Mouse (Mus musculus): Measurements from ENCODE around the gene Fam234b.

The Fam234b gene

DNA sequence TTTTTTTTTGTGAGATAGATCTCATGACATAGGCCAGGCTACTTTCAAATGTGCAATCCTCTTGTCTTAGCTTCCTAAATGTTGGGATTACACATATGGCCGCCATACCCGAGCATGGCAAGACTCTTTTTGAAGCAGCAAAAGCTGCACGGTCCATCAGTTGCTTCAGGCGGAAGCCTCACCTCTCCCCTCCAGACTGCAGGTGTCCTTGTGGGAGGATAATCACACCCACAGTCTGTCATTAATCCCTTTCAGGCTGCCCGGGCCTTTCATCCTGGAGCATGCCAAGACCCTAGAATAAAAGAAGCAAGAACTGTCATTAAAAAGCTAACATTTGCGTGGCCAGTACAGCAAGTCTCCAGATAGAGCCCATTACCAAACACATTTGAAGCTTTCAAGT is 71.8 kb downstream of the Fam234b start:
- no peak for DNase-seq (ENCODE audit: low read depth)

DNA sequence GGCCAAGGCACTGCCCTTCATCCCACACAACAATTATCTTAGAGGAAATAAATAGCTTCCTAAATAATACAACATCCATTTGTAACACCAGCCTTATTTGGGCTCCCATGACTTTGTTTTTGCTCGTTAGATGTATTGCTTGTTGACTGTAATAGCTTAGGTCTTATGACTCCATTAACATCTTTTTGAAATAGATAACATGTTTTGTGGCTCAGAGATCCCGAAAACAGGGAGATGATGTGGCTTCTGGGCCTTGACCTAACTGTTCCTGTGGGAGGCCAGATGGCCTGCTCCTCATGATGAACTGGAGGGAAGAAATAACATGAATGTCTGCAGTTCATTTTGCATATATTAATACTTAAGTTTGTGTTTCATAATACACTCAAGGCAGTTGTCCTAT is 74.0 kb downstream of the Fam234b start:
- no peak for DNase-seq (ENCODE audit: low read depth)

DNA sequence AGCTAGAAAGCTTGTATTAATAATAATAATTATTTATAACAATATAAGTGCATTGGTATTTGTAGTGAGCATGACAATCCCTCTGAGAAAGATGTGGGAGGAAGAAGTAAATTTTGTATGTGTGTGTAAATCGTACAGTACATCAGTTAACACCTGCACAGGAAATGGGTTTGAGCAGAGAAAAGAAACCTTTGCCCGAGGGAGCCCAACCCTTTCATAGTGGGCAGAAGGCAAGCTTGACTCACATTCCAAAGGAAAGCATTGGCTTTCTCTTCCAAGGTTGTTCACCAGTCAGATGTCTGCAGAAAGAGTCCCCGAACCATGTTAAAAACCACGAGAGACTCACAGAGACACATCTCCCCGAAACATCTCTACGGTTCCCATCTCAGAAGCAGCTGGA is 75.3 kb downstream of the Fam234b start:
- no peak for DNase-seq (ENCODE audit: low read depth)

DNA sequence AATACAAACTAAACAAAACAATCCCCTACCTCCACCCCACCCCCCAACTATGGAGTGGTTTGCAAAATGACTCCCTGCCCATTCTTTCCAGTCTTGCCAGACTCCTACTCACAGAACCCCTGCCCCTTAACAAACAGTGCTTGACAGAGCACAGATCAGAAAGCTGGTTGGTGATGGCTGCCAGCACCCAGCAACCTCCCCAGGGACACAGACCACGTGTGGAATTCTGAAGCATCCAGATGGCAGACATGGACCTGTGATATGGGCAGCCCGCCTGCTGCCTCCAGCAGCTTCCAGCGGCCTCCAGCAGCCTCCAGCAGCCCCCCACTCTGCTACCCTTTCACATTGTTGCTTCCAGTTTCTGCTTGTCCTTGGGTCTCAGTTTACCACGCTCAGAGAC is 77.5 kb downstream of the Fam234b start:
- DNase-seq (ENCODE audit: low read depth) = no peak

DNA sequence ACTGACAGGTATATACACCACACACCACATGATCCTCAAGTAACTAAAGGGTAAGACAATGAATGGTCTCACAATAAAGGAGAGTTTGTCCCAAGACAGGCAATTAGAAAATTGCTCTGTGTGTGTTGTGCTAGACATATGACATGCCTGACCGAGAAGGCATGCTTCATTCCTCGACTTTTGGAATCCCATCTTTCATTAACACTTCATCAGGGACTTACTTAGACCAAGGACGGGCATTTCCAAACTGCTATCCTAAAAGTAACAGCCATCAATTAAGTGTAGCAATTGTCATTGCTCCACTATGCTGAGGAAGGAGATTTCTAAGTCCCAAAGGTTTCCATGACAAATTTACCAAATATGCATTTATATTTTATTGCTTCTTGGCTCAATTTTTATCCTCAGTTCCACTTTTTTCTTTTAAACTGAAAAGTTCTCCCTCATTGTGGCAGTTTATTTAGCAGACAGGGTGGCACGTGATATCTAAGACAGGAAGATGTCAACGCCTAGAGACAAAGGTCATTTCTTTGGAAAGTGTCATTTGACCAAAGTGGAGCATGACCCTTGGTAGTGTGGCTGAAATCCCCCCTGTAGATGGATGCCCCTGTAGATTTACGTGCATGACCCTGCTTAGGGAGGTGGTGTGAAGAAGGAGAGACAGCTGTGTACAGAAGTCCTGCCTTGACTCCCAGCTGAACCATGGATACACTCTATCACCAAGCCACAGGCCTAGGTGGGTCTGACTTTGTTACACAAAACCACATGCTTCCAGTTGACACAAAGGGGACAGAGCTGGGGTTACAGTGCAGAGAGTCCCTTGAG is 78.9 kb downstream of the Fam234b start:
- no peak for DNase-seq (ENCODE audit: low read depth)

DNA sequence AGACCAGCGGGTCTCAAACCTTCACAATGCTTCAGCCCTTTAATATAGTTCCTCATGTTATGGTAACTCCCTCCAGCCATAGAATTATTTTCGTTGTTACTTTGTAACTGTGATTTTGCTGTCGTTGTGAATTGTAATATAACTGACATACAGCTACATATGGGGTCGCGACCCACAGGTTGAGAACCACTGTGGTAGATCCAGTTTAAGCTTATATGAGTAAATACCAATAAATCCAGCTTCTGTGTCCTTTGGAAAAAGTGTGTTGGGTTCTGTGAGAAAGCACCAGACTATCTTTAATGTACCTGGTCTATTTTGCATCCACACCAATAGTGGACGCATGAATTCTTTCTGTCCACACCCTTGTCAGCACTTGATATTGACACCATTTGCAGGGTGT is 80.5 kb downstream of the Fam234b start:
- no peak for DNase-seq (ENCODE audit: low read depth)

DNA sequence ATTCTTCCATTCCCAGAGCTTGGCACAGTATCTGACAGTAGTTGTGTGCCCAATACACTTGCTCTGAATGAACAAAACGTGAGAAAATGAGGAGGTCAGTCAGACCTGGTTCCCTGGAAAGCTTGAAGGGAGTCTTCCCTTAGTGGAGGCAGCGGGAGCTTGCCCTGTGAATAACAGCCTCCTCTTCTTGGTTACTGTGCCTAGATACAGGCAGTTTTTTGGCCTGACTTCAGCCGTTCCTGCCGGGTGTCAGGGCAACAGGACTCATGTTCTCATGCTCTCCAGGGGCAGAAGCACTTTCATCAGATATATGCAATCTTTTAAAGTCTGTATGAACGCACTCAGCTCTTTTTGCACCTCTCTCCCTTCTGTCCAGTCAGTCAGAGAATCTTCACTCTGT is 81.5 kb downstream of the Fam234b start:
- DNase-seq (ENCODE audit: low read depth) = no peak

DNA sequence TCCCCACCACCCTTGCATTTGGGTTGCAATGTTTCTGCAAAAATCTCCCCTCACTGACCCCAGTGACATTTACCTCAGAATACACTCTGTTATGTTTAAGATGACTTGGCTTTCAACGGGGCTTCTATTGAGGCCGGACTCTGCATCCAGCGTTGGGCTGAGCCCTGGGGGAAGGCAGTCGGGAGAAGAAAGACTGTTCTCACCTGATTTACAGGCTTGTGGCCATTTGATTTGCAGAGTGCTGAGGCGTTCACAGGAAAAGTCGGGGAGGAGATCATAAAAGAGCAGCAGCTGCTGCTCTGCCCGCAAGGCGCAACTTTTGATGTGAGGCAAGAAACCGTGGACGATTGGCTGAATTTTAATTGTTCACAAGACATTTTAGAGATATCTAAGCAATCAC is 82.1 kb downstream of the Fam234b start:
- DNase-seq (ENCODE audit: low read depth) = no peak

DNA sequence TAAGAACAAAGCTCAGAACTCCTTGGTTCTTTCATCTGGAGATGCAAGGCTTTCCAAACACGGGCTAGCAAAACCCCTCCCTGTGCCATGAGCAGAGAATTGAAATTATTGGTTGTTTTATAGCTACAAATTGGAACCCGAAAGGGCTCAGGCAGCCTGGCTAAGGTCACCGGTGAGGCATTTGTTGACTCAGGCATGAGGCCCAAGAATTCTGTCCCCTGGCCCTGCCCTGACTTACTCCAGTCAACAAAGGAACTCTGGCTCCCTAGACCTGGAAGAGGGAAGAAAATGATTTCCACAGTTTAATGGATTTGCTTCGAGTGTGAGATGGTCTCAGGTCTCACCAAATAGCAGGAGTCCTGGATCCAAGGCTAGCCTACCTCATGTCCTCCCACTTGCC is 94.6 kb downstream of the Fam234b start:
- DNase-seq (ENCODE audit: low read depth) = no peak

DNA sequence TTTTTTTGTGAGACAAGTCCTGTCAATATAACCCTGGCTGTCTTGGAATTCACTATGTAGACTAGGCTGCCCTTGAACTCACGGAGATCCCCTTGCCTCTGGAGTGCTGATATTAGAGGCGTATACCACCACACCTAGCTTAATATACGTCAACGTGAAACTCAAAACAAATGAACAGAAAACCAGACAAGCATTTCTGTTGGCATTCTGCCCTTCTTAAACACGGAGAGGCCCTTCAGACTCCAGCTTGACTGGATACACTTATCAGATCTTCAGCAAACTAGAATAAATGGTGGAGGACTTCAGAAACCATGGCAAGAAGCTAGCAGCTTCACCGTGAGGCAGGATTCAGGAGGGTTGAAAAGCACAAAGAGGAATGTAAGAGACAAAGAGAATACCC is 96.4 kb downstream of the Fam234b start:
- DNase-seq (ENCODE audit: low read depth) = no peak
